Mouse (Mus musculus): Measurements from ENCODE around the gene Srm. TPM values are rescaled to one million over a fixed set of nuclear protein-coding genes. Genes with fewer than 3 reads are reported as not detected.

The Srm gene
- polyA plus RNA-seq, 1 experiment from 2014 or later, result 260 TPM

DNA sequence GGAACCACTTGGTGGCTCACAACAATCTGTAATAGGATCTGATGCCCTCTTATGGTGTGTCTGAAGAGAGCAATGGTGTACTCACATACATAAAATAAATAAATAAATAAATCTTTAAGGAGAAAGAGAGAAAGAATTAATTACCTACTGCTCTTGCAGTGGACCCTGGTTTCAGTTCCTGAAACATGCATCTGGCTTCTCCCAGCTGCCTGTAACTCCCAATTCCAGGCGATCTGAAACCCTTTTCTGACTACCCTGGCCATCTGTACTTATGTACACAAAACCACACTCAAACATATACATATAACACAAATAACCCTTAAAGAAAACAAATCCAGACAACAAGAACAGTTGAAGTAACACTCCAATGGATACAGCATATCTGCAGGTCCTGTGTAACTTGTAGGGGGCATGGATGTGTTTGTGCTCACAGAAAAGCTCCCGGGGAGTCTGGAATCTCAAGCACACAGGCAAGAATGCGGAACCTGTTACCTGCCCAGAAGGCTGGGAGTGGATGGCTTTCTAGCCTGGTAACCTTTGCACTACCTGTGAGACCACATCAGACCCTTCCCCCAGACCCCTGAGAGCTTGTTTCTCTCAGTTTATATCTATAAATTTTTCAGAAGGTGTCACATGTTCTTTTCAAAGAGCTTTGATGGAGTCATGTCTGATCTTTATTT is 40.9 kb downstream of the Srm start:
- 58% methylated on average over 3 of the region's 3 CpGs for WGBS
- no peak overlapping the region for H3K9ac ChIP-seq (ENCODE audit: low read length)

DNA sequence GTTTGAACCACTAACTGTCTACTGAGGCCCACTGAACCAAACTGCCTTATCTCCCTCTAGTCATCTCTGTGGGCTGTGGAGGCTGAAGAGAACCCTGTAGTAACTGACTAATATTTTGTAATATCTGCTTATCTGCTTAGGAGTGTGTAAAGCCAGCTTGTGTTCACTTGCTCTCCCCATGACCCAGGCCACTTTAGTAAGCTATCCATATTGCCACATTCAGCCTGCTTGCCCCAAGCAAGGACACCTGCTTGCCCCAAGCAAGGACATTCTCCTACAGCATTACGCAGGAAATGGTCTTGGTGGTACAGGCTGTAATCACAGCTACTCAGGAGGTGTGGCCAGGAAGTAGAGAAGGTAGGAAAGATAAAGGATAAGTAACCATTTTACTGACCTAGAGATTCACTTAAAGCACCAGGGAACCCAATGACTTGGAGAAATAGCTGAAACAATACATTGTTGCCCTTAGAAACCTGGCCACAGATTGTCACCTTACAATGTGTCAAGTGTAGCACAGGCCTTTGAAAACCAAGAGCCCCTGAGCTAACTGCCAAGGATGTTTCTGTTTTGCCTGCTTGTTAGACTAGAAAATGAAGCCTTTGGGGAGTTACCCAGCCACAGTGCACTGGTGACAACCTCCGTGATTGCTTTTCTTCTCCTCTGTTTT is 42.2 kb downstream of the Srm start:
- Histone ChIP-seq H3K27ac (ENCODE audit: low read depth) (no peak overlapping the region), H3K4me3 (ENCODE audit: low read depth, low read length) (no peak overlapping the region), H3K36me3 (ENCODE audit: control insufficient read depth, insufficient read depth, low read length) (no peaks in the 10 kb centered on the region), H3K4me1 (replicated peaks; ENCODE audit: control insufficient read depth, insufficient read depth, low read length) (no peaks in the 10 kb centered on the region), H3K9ac (ENCODE audit: low read length) (no peak overlapping the region), H3K27me3 (replicated peaks; ENCODE audit: control insufficient read depth, insufficient read depth, low read length) (no peaks in the 10 kb centered on the region), H3K9me3 (ENCODE audit: control insufficient read depth, low read length) (no peaks in the 10 kb centered on the region), H3K4me2 (ENCODE audit: low read length) (no peak overlapping the region)
- DNase-seq (ENCODE audit: low spot score) (no peak), ATAC-seq (replicated peaks; ENCODE audit: low FRiP score, low TSS enrichment, low read depth) (no peak)
- 79% methylated on average over 2 of the region's 2 CpGs for WGBS

More for the DNA sequence above, 40.9 kb downstream of the Srm start:
- no peak overlapping the region for H3K4me2 ChIP-seq (ENCODE audit: low read length)
- no peaks in the 10 kb centered on the region for H3K36me3 ChIP-seq (ENCODE audit: control insufficient read depth, insufficient read depth, low read length)
- no peak overlapping the region for H3K27ac ChIP-seq (ENCODE audit: low read depth)
- no peak for DNase-seq (ENCODE audit: low spot score)
- H3K4me3 ChIP-seq (ENCODE audit: low read depth, low read length), result no peak overlapping the region
- no peaks in the 10 kb centered on the region for H3K27me3 ChIP-seq (replicated peaks; ENCODE audit: control insufficient read depth, insufficient read depth, low read length)
- ATAC-seq (replicated peaks; ENCODE audit: low FRiP score, low TSS enrichment, low read depth), result no peak
- no peaks in the 10 kb centered on the region for H3K9me3 ChIP-seq (ENCODE audit: control insufficient read depth, low read length)
- no peaks in the 10 kb centered on the region for H3K4me1 ChIP-seq (replicated peaks; ENCODE audit: control insufficient read depth, insufficient read depth, low read length)

- ATAC-seq (replicated peaks; ENCODE audit: low FRiP score, low TSS enrichment, low read depth), result no peak
- Histone ChIP-seq H3K9me3 (ENCODE audit: control insufficient read depth, low read length) (no peaks in the 10 kb centered on the region), H3K27ac (ENCODE audit: low read depth) (no peak overlapping the region), H3K36me3 (ENCODE audit: control insufficient read depth, insufficient read depth, low read length) (no peaks in the 10 kb centered on the region), H3K4me2 (ENCODE audit: low read length) (no peak overlapping the region), H3K4me1 (replicated peaks; ENCODE audit: control insufficient read depth, insufficient read depth, low read length) (no peaks in the 10 kb centered on the region), H3K9ac (ENCODE audit: low read length) (no peak overlapping the region), H3K4me3 (ENCODE audit: low read depth, low read length) (no peak overlapping the region), H3K27me3 (replicated peaks; ENCODE audit: control insufficient read depth, insufficient read depth, low read length) (no peaks in the 10 kb centered on the region)
- WGBS, result 91% methylated on average over 2 of the region's 2 CpGs
- no peak for DNase-seq (ENCODE audit: low spot score)
These were observed 44.0 kb downstream of the Srm start for GRCm38 (mm10) chr4:148635309-148635708.

DNA sequence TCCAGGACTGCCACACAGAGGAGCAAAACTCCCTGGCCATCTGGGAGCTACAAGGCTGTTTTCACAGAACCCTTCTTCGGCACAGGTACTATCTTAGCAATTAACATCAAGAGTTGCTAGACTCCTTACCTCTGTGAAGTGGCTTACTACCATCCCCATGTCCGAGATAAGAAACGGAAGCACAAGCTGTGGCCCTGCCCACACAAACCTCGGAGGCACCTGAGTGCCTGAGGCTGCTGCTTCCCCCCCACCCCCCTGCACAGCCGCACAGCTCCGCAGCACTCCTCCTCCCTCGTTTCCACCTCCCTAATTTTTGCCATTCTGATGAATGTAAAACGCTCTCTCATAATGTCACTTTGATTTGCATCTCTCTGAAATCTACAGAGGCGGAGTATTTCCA is 47.0 kb downstream of the Srm start:
- ATAC-seq (replicated peaks; ENCODE audit: low FRiP score, low TSS enrichment, low read depth) (no peak), DNase-seq (ENCODE audit: low spot score) (no peak)
- 43% methylated on average over 9 of the region's 9 CpGs for WGBS
- Histone ChIP-seq H3K27ac (ENCODE audit: low read depth) (no peak overlapping the region), H3K4me1 (replicated peaks; ENCODE audit: control insufficient read depth, insufficient read depth, low read length) (no peaks in the 10 kb centered on the region), H3K27me3 (replicated peaks; ENCODE audit: control insufficient read depth, insufficient read depth, low read length) (no peaks in the 10 kb centered on the region), H3K4me2 (ENCODE audit: low read length) (no peak overlapping the region), H3K9ac (ENCODE audit: low read length) (no peak overlapping the region), H3K36me3 (ENCODE audit: control insufficient read depth, insufficient read depth, low read length) (no peaks in the 10 kb centered on the region), H3K4me3 (ENCODE audit: low read depth, low read length) (no peak overlapping the region), H3K9me3 (ENCODE audit: control insufficient read depth, low read length) (no peaks in the 10 kb centered on the region)

- ATAC-seq (replicated peaks; ENCODE audit: low FRiP score, low TSS enrichment, low read depth) (0 out of 2 replicates have a peak, but pooled peaks have one; percentile 48), DNase-seq (ENCODE audit: low spot score) (no peak)
- 81% methylated on average over 2 of the region's 2 CpGs for WGBS
These were observed 48.2 kb downstream of the Srm start for GRCm38 (mm10) chr4:148639455-148639854.

DNA sequence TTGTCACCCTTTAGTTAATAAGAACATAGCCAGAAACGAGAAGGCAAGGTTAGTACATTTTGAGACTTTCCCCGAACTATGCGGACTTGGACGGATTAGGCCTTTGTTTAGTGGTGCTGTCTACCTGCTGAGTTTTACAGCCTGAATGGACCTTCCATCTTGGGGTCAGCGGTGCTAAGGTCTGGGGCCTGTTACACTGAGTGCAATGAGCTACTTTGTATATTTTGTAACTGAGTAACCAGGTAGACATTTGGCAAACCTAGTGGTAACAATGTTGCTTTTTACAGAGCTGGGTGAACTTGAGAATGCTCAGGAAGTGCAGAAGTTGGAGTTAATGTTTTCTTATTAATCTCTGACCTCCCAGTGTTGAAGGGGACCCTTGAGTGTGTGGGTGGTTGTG is 49.8 kb downstream of the Srm start:
- Histone ChIP-seq H3K4me3 (ENCODE audit: low read depth, low read length) (no peak overlapping the region), H3K36me3 (ENCODE audit: control insufficient read depth, insufficient read depth, low read length) (no peaks in the 10 kb centered on the region), H3K9ac (ENCODE audit: low read length) (no peak overlapping the region), H3K4me1 (replicated peaks; ENCODE audit: control insufficient read depth, insufficient read depth, low read length) (peaks cover 5% of the 10 kb centered on the region; the same call in 1 of the 2 replicates), H3K4me2 (ENCODE audit: low read length) (no peak overlapping the region), H3K27ac (ENCODE audit: low read depth) (no peak overlapping the region), H3K27me3 (replicated peaks; ENCODE audit: control insufficient read depth, insufficient read depth, low read length) (no peaks in the 10 kb centered on the region), H3K9me3 (ENCODE audit: control insufficient read depth, low read length) (no peaks in the 10 kb centered on the region)
- WGBS, result 81% methylated on average over 5 of the region's 5 CpGs
- DNase-seq (ENCODE audit: low spot score) (no peak), ATAC-seq (replicated peaks; ENCODE audit: low FRiP score, low TSS enrichment, low read depth) (no peak)

More at GRCm38 (mm10) chr4:148639455-148639854, 48.2 kb downstream of the Srm start:
- Histone ChIP-seq H3K4me3 (ENCODE audit: low read depth, low read length) (no peak overlapping the region), H3K9me3 (ENCODE audit: control insufficient read depth, low read length) (no peaks in the 10 kb centered on the region), H3K4me2 (ENCODE audit: low read length) (no peak overlapping the region), H3K4me1 (replicated peaks; ENCODE audit: control insufficient read depth, insufficient read depth, low read length) (peaks cover 5% of the 10 kb centered on the region; the same call in 1 of the 2 replicates), H3K27ac (ENCODE audit: low read depth) (no peak overlapping the region), H3K27me3 (replicated peaks; ENCODE audit: control insufficient read depth, insufficient read depth, low read length) (no peaks in the 10 kb centered on the region), H3K9ac (ENCODE audit: low read length) (no peak overlapping the region), H3K36me3 (ENCODE audit: control insufficient read depth, insufficient read depth, low read length) (no peaks in the 10 kb centered on the region)

- peak within 1 kb of the TSS; percentile 35 for H3K4me2 ChIP-seq (ENCODE audit: low read length)
- no peaks in the 10 kb centered on the region for H3K9me3 ChIP-seq (ENCODE audit: control insufficient read depth, low read length)
- no peak for DNase-seq (ENCODE audit: low spot score)
- H3K36me3 ChIP-seq (ENCODE audit: control insufficient read depth, insufficient read depth, low read length), result no peaks in the 10 kb centered on the region
- H3K4me1 ChIP-seq (replicated peaks; ENCODE audit: control insufficient read depth, insufficient read depth, low read length), result peaks cover 5% of the 10 kb centered on the region; the same call in 1 of the 2 replicates
- no peaks in the 10 kb centered on the region for H3K27me3 ChIP-seq (replicated peaks; ENCODE audit: control insufficient read depth, insufficient read depth, low read length)
- H3K9ac ChIP-seq (ENCODE audit: low read length), result 0 out of 2 replicates have a peak within 1 kb of the TSS, but pooled peaks have one; percentile 11
- no peak for ATAC-seq (replicated peaks; ENCODE audit: low FRiP score, low TSS enrichment, low read depth)
- H3K27ac ChIP-seq (ENCODE audit: low read depth), result no peak within 1 kb of the TSS
- no peak within 1 kb of the TSS for H3K4me3 ChIP-seq (ENCODE audit: low read depth, low read length)
- WGBS, result 62% methylated on average over 15 of the region's 15 CpGs
These were observed 52.2 kb downstream of the Srm start, which contains the start of gene Gm572 for GRCm38 (mm10) chr4:148643291-148644156. Gm572 (plus strand) TSS chr4:148643317.

DNA sequence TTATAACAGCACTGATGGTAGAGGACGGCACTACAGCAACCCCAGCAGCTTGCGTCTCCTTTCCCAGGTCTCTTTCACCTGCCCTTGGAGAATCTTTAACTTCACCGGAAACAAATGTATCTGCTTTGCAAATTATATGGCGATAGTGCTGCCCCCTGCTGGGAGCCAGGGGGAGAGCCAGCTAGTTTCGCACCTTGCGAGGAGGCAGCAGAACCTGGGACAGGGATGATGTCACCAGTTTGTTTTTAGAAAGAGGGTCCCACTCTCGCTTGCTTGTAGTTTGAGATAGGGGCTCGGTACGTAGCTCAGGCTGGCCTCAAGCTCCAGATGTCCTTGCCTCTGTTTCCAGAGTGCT is 52.8 kb downstream of the Srm start:
- peaks cover 5% of the 10 kb centered on the region; the same call in 1 of the 2 replicates for H3K4me1 ChIP-seq (replicated peaks; ENCODE audit: control insufficient read depth, insufficient read depth, low read length)
- no peaks in the 10 kb centered on the region for H3K36me3 ChIP-seq (ENCODE audit: control insufficient read depth, insufficient read depth, low read length)
- no peak overlapping the region for H3K4me3 ChIP-seq (ENCODE audit: low read depth, low read length)
- 0 out of 2 replicates have a peak overlapping the region, but pooled peaks have one; percentile 11 for H3K9ac ChIP-seq (ENCODE audit: low read length)
- ATAC-seq (replicated peaks; ENCODE audit: low FRiP score, low TSS enrichment, low read depth) (no peak; the same call in 1 of the 2 replicates), DNase-seq (ENCODE audit: low spot score) (peak; percentile 89)
- H3K27me3 ChIP-seq (replicated peaks; ENCODE audit: control insufficient read depth, insufficient read depth, low read length), result no peaks in the 10 kb centered on the region
- WGBS, result 3% methylated on average over 9 of the region's 9 CpGs
- H3K27ac ChIP-seq (ENCODE audit: low read depth), result no peak overlapping the region
- H3K9me3 ChIP-seq (ENCODE audit: control insufficient read depth, low read length), result no peaks in the 10 kb centered on the region
- peak overlapping the region; percentile 35 for H3K4me2 ChIP-seq (ENCODE audit: low read length)

All from intestine, embryonic 14.5 days (tissue).